Mouse (Mus musculus) cerebellum, adult 2 months (tissue): ENCODE data around the gene Abhd15.

Experiments used
- CTCF ChIP-seq: fragments of 200-500 bp; IDR thresholded peaks from 2 replicates; pipeline ENCODE4 v1.5.1; 2011; ENCODE audit warnings: low read depth, mild to moderate bottlenecking, control low read depth, low read length, moderate library complexity, borderline replicate concordance; ENCODE audit not compliant: insufficient read depth
- POLR2A ChIP-seq: fragments of 200-500 bp; IDR thresholded peaks from 2 replicates; pipeline ENCODE4 v1.6.1; 2011; ENCODE audit warnings: low read length, control low read depth, borderline replicate concordance; ENCODE audit not compliant: insufficient read depth

DNA sequence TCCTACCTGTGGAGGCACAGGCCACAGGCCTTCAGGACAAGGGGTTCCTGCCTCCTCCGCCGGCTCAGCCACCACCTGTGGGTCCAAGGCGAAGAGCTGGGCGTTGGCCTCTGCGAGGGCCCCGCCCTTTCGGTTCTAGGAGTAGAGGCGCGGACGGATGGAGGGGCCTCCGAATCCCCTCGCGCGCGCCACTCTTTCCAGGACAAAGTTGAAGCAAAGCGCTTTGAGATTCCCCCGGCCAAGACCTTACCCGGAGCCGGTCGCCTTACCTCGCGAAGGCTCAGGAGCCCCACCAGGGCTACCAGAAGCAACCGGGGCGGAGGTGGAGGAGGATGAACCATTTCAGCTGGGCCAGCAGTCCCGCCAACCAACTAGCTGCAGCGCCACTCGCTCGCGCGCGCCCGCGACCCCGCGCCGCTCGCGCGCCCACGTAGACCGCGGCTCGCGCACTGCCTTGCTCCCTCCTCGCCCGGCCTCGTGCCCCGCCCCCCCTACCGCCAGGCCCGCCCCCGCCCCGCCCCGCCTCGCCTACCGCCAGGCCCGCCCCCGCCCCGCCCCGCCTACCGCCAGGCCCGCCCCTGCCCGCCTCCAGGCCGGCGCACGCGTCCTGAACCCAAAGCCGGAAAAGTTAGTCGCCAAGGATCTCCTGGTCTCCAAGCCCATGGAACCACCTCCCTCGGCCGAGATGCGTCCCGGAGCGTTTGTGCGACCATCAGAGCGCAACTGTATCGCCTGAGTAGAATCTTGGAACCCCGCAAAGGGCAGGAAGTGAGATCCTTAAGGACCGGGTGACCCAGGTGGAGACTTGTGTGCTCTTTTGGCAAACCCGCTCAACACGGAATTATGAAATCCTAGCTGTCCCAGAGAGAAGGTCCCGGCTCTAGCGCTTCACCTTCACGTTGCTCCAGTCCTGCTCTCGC is 1.8 kb upstream of the Abhd15 start:
- TF ChIP-seq CTCF, result no peak
- TF ChIP-seq POLR2A, result no peak
